Mouse (Mus musculus): ENCODE measurements at regions not wholly inside any gene's neighbourhood (a gene's known extent, or its start where the extent isn't known, plus 50 kb on each side); places are given as distances from the start of the nearest gene placed in this dataset.

DNA sequence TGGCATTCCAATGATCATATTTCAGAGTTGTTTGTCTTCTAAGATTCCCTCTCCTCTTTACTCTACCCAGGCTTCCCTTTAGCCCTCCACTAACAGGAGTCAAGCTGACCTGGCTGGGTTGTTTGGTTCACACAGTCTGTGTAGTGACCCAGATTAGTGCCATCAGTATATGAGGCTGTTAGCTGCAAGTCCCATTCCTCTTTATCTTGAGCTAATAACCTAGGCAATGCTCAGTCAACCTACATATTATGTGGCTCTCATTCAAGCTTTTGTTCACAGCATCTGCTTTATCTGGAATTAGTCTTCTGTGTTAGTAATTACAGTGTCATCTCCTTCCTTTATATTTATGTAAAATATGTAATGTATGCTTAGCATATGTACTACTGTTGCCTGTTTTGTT lies 490.1 kb upstream of the Syt1 start:
- TF ChIP-seq POLR2A (IDR thresholded peaks at IDR 0.05; ENCODE audit: borderline replicate concordance, extremely low read depth, insufficient read depth, insufficient read length, poor library complexity, severe bottlenecking) (no peak), CTCF (IDR thresholded peaks at IDR 0.05; ENCODE audit: borderline replicate concordance, extremely low read depth, insufficient read depth, insufficient read length) (no peak)
